Mouse (Mus musculus) CH12.LX (cell line): ENCODE measurements at regions not wholly inside any gene's neighbourhood (a gene's known extent, or its start where the extent isn't known, plus 50 kb on each side); places are given as distances from the start of the nearest gene placed in this dataset.

Experiments
- DNase-seq: peaks from one replicate; pipeline ENCODE4 v3.0.0-alpha.2; 2013; ENCODE audit errors: extremely low read depth
- H3K27ac ChIP-seq: 2 replicates; pipeline ENCODE4 v1.5.1; 2012; ENCODE audit warnings: low read depth, mild to moderate bottlenecking, control low read depth, moderate library complexity; ENCODE audit not compliant: insufficient read depth
- H3K27me3 ChIP-seq: replicated peaks from 2 replicates; pipeline ENCODE3; 2012; ENCODE audit warnings: inconsistent platforms
- H3K36me3 ChIP-seq, 2 experiments: replicated peaks in 1 of 2; 2 replicates each; pipeline versions ENCODE3 to v1.6.1; 2012; ENCODE audit warnings: inconsistent platforms in 1 of 2, low read length in 1 of 2, mild to moderate bottlenecking in 1 of 2, mixed read lengths in 1 of 2, moderate library complexity in 1 of 2; ENCODE audit not compliant: control insufficient read depth in 1 of 2, insufficient read depth in 1 of 2
- H3K4me1 ChIP-seq, 2 experiments: 2 replicates each; pipeline ENCODE4 v1.6.1; 2012; ENCODE audit warnings: inconsistent platforms in 1 of 2, moderate library complexity in 1 of 2; ENCODE audit not compliant: insufficient read depth in 2 of 2, control insufficient read depth in 1 of 2
- H3K4me2 ChIP-seq: 2 replicates; pipeline ENCODE4 v1.6.1; 2012; ENCODE audit warnings: low read depth, mild to moderate bottlenecking, control low read depth; ENCODE audit not compliant: poor library complexity, insufficient read depth, severe bottlenecking
- H3K4me3 ChIP-seq, 3 experiments: fragments of 150-350 bp in 1 of 3; sonication (generic) in 1 of 3; replicated peaks in 1 of 3; 2 replicates each; pipeline versions ENCODE3 to v1.5.1; 2011 to 2012; ENCODE audit warnings: low read depth in 2 of 3, low read length in 2 of 3, mild to moderate bottlenecking in 2 of 3, moderate library complexity in 2 of 3, control low read depth in 1 of 3, improper control_type of control experiment in 1 of 3, inconsistent platforms in 1 of 3, mixed read lengths in 1 of 3; ENCODE audit not compliant: poor library complexity in 1 of 3
- H3K79me2 ChIP-seq: replicated peaks from 2 replicates; pipeline ENCODE4 v1.6.1; 2012; ENCODE audit warnings: mild to moderate bottlenecking, moderate library complexity; ENCODE audit not compliant: control insufficient read depth, poor library complexity, insufficient read depth, severe bottlenecking; ENCODE audit errors: extremely low read depth
- H3K9ac ChIP-seq: 2 replicates; pipeline ENCODE4 v1.6.1; 2012; ENCODE audit warnings: low read depth, mild to moderate bottlenecking, control low read depth, moderate library complexity; ENCODE audit not compliant: insufficient read depth
- H3K9me3 ChIP-seq: replicated peaks from 2 replicates; pipeline ENCODE3; 2012; ENCODE audit warnings: low read length, inconsistent platforms, mixed read lengths
- BHLHE40 ChIP-seq: IDR thresholded peaks from 2 replicates; pipeline ENCODE4 v1.6.1; 2011; ENCODE audit warnings: mild to moderate bottlenecking, low read depth, low read length, improper control_type of control experiment
- CHD2 ChIP-seq: IDR thresholded peaks from 2 replicates; pipeline ENCODE4 v1.6.1; 2011; ENCODE audit warnings: low read length, improper control_type of control experiment
- CTCF ChIP-seq, 2 experiments: IDR thresholded peaks in 1 of 2; conservative IDR thresholded peaks in 1 of 2; 2 replicates each; pipeline ENCODE4 v1.5.1; 2011 to 2012; ENCODE audit warnings: low read depth in 2 of 2, low read length in 2 of 2, improper control_type of control experiment in 1 of 2, inconsistent platforms in 1 of 2, mild to moderate bottlenecking in 1 of 2, moderate library complexity in 1 of 2
- E2F4 ChIP-seq: IDR thresholded peaks from 2 replicates; pipeline ENCODE4 v1.6.1; 2011; ENCODE audit warnings: low read depth, low read length, improper control_type of control experiment; ENCODE audit not compliant: insufficient replicate concordance
- EP300 ChIP-seq: IDR thresholded peaks from 2 replicates; pipeline ENCODE4 v1.6.1; 2011; ENCODE audit warnings: low read length, improper control_type of control experiment
- ETS1 ChIP-seq: conservative IDR thresholded peaks from 2 replicates; pipeline ENCODE4 v1.6.1; 2012; ENCODE audit warnings: low read depth, mild to moderate bottlenecking, inconsistent platforms, low read length, improper control_type of control experiment, moderate library complexity
- GABPA ChIP-seq: IDR thresholded peaks from 2 replicates; pipeline ENCODE4 v1.6.1; 2012; ENCODE audit warnings: low read depth, low read length, improper control_type of control experiment, inconsistent platforms; ENCODE audit not compliant: insufficient replicate concordance
- HCFC1 ChIP-seq: IDR thresholded peaks from 2 replicates; pipeline ENCODE4 v1.6.1; 2012; ENCODE audit warnings: low read depth, mild to moderate bottlenecking, inconsistent platforms, low read length, improper control_type of control experiment
- JUN ChIP-seq: IDR thresholded peaks from 2 replicates; pipeline ENCODE4 v1.6.1; 2011; ENCODE audit warnings: low read depth, mild to moderate bottlenecking, low read length, improper control_type of control experiment, moderate library complexity; ENCODE audit not compliant: insufficient read depth
- JUND ChIP-seq: conservative IDR thresholded peaks from 2 replicates; pipeline ENCODE4 v1.6.1; 2011; ENCODE audit warnings: low read depth, low read length, improper control_type of control experiment
- KAT2A ChIP-seq: IDR thresholded peaks from 2 replicates; pipeline ENCODE4 v1.6.1; 2012; ENCODE audit warnings: low read length, improper control_type of control experiment, inconsistent platforms; ENCODE audit not compliant: insufficient replicate concordance
- MAFK ChIP-seq: IDR thresholded peaks from 2 replicates; pipeline ENCODE4 v1.6.1; 2011; ENCODE audit warnings: low read length, improper control_type of control experiment; ENCODE audit not compliant: insufficient replicate concordance
- MAX ChIP-seq: IDR thresholded peaks from 2 replicates; pipeline ENCODE4 v1.6.1; 2011; ENCODE audit warnings: low read length, improper control_type of control experiment
- MAZ ChIP-seq: IDR thresholded peaks from 2 replicates; pipeline ENCODE4 v1.6.1; 2012; ENCODE audit warnings: low read depth, mild to moderate bottlenecking, inconsistent platforms, low read length, improper control_type of control experiment, moderate library complexity
- MXI1 ChIP-seq: IDR thresholded peaks from 2 replicates; pipeline ENCODE4 v1.6.1; 2011; ENCODE audit warnings: mild to moderate bottlenecking, low read depth, low read length, improper control_type of control experiment
- MYC ChIP-seq: IDR thresholded peaks from 2 replicates; pipeline ENCODE4 v1.6.1; 2011; ENCODE audit warnings: low read depth, mild to moderate bottlenecking, improper control_type of control experiment, low read length
- NELFE ChIP-seq: IDR thresholded peaks from 2 replicates; pipeline ENCODE4 v1.6.1; 2011; ENCODE audit warnings: low read depth, low read length, improper control_type of control experiment
- PAX5 ChIP-seq: IDR thresholded peaks from 2 replicates; pipeline ENCODE4 v1.6.1; 2012; ENCODE audit warnings: low read length, inconsistent platforms, mixed read lengths
- POLR2AphosphoS2 ChIP-seq: IDR thresholded peaks from 2 replicates; pipeline ENCODE4 v1.6.1; 2011; ENCODE audit warnings: low read depth, low read length, improper control_type of control experiment
- RAD21 ChIP-seq: IDR thresholded peaks from 2 replicates; pipeline ENCODE4 v1.6.1; 2011; ENCODE audit warnings: low read depth, mild to moderate bottlenecking, low read length, improper control_type of control experiment, moderate library complexity
- SIN3A ChIP-seq: IDR thresholded peaks from 2 replicates; pipeline ENCODE4 v1.6.1; 2012; ENCODE audit warnings: low read length, improper control_type of control experiment, inconsistent platforms
- SMC3 ChIP-seq: IDR thresholded peaks from 2 replicates; pipeline ENCODE4 v1.6.1; 2011; ENCODE audit warnings: low read depth, low read length, improper control_type of control experiment
- TBP ChIP-seq: conservative IDR thresholded peaks from 2 replicates; pipeline ENCODE4 v1.6.1; 2011; ENCODE audit warnings: low read depth, low read length, improper control_type of control experiment
- UBTF ChIP-seq: IDR thresholded peaks from 2 replicates; pipeline ENCODE4 v1.6.1; 2012; ENCODE audit warnings: low read depth, mild to moderate bottlenecking, inconsistent platforms, low read length, improper control_type of control experiment, moderate library complexity
- USF2 ChIP-seq: conservative IDR thresholded peaks from 2 replicates; pipeline ENCODE4 v1.6.1; 2011; ENCODE audit warnings: low read depth, low read length, improper control_type of control experiment
- ZC3H11A ChIP-seq: IDR thresholded peaks from 2 replicates; pipeline ENCODE4 v1.6.1; 2012; ENCODE audit warnings: low read depth, mild to moderate bottlenecking, inconsistent platforms, low read length, improper control_type of control experiment
- ZKSCAN1 ChIP-seq: IDR thresholded peaks from 2 replicates; pipeline ENCODE4 v1.6.1; 2012; ENCODE audit warnings: low read depth, inconsistent platforms, low read length, improper control_type of control experiment, borderline replicate concordance
- ZMIZ1 ChIP-seq: IDR thresholded peaks from 2 replicates; pipeline ENCODE4 v1.6.1; 2012; ENCODE audit warnings: low read depth, mild to moderate bottlenecking, inconsistent platforms, low read length, improper control_type of control experiment
- dilution Hi-C: fragments of 300-500 bp; cut with MboI; formaldehyde crosslinking; loops from 2 replicates; pipeline ENCODE4 v1.14.3; 2020; ENCODE audit warnings: low sequenced_read_pairs; ENCODE audit not compliant: extremely low pct_unique_long_range_greater_than_20kb, extremely low pct_ligation_motif_present
- in situ Hi-C: fragments of 300-500 bp; cut with MboI; formaldehyde crosslinking; loops from 3 replicates; pipeline ENCODE4 v1.14.3; 2019; ENCODE audit warnings: low sequenced_read_pairs, low pct_ligation_motif_present, low pct_unique_long_range_greater_than_20kb, mixed read lengths

DNA sequence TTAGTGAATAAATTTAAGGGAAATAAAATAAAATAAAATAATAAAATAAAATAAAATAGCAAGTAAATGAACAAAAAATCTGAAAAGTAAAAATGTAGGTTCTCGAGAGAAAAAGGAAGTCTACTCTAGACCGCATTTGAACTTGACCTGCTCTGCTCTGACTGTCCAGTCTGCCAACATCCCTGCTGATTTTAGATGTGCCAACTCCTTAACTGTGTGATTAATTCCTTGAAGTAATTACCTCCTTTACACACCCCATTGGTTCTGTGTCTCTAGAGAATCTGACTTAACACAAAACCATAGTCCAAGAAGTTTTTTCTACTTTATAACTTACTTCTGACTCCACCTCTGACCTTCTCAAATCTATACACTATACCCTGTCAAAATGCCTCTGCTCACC lies 153.3 kb upstream of the Cdh11 start:
- H3K27ac ChIP-seq: no peak overlapping the region
- H3K4me1 ChIP-seq: no peaks in the 10 kb centered on the region
- TF ChIP-seq MAX: no peak
- no peak for TF ChIP-seq KAT2A
- TF ChIP-seq HCFC1: no peak
- TF ChIP-seq ETS1: no peak
- TF ChIP-seq SMC3: no peak
- TF ChIP-seq MYC: no peak
- no peak for TF ChIP-seq SIN3A
- no peak for TF ChIP-seq GABPA
- TF ChIP-seq TBP: no peak
- TF ChIP-seq ZC3H11A: no peak
- no peak for TF ChIP-seq CTCF (conservative IDR thresholded peaks at IDR 0.05 in 1 of 2, IDR thresholded peaks at IDR 0.05 in 1 of 2; ENCODE audit: low read depth in 2 of 2, low read length in 2 of 2)
- TF ChIP-seq USF2: no peak
- TF ChIP-seq CHD2: no peak
- TF ChIP-seq POLR2AphosphoS2: no peak
- TF ChIP-seq MAFK: no peak
- TF ChIP-seq BHLHE40: no peak
- TF ChIP-seq JUN: no peak
- TF ChIP-seq E2F4: no peak
- TF ChIP-seq RAD21: no peak
- TF ChIP-seq JUND: no peak
- TF ChIP-seq, all 38 proteins: peak for 0
- Histone ChIP-seq H3K27me3 (no peaks in the 10 kb centered on the region), H3K4me2 (no peak overlapping the region), H3K9me3 (peaks cover 13% of the 10 kb centered on the region), H3K36me3 (no peaks in the 10 kb centered on the region), H3K4me3 (no peak overlapping the region), H3K9ac (no peak overlapping the region), H3K79me2 (no peaks in the 10 kb centered on the region)
- dilution Hi-C loops (no loop called here), in situ Hi-C loops (no loop called here)
- DNase-seq: no peak

DNA sequence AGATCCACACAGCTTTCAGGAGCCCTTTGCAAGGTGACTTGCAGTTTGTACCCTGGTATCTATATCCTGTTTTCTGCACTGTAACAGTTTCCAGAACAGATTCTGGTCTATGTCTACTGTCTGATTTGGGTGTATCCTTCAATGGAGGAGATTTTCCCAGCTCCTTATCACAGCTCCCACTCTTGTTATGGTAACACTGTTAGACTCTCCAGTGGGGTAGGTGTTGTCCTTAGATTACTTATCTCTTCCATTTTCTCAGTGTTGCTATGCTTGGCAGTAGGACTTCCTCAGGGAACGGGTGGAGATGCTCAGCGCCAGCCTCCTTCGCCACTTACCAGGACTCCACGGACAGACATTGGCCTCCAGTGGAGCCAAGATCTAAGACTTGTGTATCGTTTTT lies 160.1 kb upstream of the Cdh11 start:
- H3K4me3 ChIP-seq: no peak overlapping the region
- in situ Hi-C loops (no loop called here), dilution Hi-C loops (no loop called here)
- no peaks in the 10 kb centered on the region for H3K27me3 ChIP-seq
- H3K4me2 ChIP-seq: no peak overlapping the region
- no peaks in the 10 kb centered on the region for H3K4me1 ChIP-seq
- TF ChIP-seq JUN (no peak), E2F4 (no peak), SIN3A (no peak), NELFE (no peak), UBTF (no peak), ZKSCAN1 (no peak), CTCF (conservative IDR thresholded peaks at IDR 0.05 in 1 of 2, IDR thresholded peaks at IDR 0.05 in 1 of 2; ENCODE audit: low read depth in 2 of 2, low read length in 2 of 2) (no peak), GABPA (no peak), MYC (no peak), ZMIZ1 (no peak), USF2 (no peak), CHD2 (no peak), ZC3H11A (no peak), EP300 (no peak), KAT2A (no peak), MXI1 (no peak), PAX5 (no peak), BHLHE40 (no peak), MAX (no peak), MAZ (no peak)
- no peak overlapping the region for H3K27ac ChIP-seq
- H3K79me2 ChIP-seq: no peaks in the 10 kb centered on the region
- no peak for DNase-seq
- peaks cover 18% of the 10 kb centered on the region for H3K9me3 ChIP-seq
- H3K9ac ChIP-seq: no peak overlapping the region
- H3K36me3 ChIP-seq: no peaks in the 10 kb centered on the region
